Mouse (Mus musculus) forebrain, embryonic 14.5 days (tissue): ENCODE results near the gene Dstyk. TPM values are rescaled to one million over a fixed set of nuclear protein-coding genes. Genes with fewer than 3 reads are reported as not detected.

Experiments
- ATAC-seq: fragments of 200-750 bp; cut with Nextera tagmentation; 2 replicates; pipeline ENCODE4 v1.8.0; 2017; ENCODE audit warnings: mild to moderate bottlenecking, moderate library complexity
- DNase-seq: peaks from one replicate; pipeline ENCODE4 v3.0.0-alpha.2; 2015; ENCODE audit warnings: low spot score
- H3K27ac ChIP-seq: fragments of 300-500 bp; sonication (generic); 2 replicates; pipeline ENCODE4 v1.5.1; 2014; ENCODE audit warnings: low read depth, mild to moderate bottlenecking, control low read depth, low read length, moderate library complexity
- H3K27me3 ChIP-seq: fragments of 300-500 bp; sonication (generic); replicated peaks from 2 replicates; pipeline ENCODE4 v1.6.1; 2014; ENCODE audit warnings: low read length, control low read depth, mixed read lengths; ENCODE audit not compliant: control insufficient read depth, insufficient read depth
- H3K36me3 ChIP-seq: fragments of 300-500 bp; sonication (generic); 2 replicates; pipeline ENCODE4 v1.6.1; 2014; ENCODE audit warnings: low read length, control low read depth; ENCODE audit not compliant: control insufficient read depth, insufficient read depth
- H3K4me1 ChIP-seq: fragments of 300-500 bp; sonication (generic); 2 replicates; pipeline ENCODE4 v1.6.1; 2014; ENCODE audit warnings: antibody characterized with exemption, low read length, control low read depth; ENCODE audit not compliant: control insufficient read depth, insufficient read depth
- H3K4me2 ChIP-seq: fragments of 300-500 bp; sonication (generic); 2 replicates; pipeline ENCODE4 v1.6.1; 2014; ENCODE audit warnings: mild to moderate bottlenecking, control low read depth, low read length
- H3K4me3 ChIP-seq: fragments of 300-500 bp; sonication (generic); 2 replicates; pipeline ENCODE4 v1.5.1; 2014; ENCODE audit warnings: low read depth, low read length, control low read depth
- H3K9ac ChIP-seq: fragments of 300-500 bp; sonication (generic); 2 replicates; pipeline ENCODE4 v1.6.1; 2014; ENCODE audit warnings: mild to moderate bottlenecking, low read length, control low read depth, moderate library complexity
- H3K9me3 ChIP-seq: fragments of 300-500 bp; sonication (generic); replicated peaks from 2 replicates; pipeline ENCODE4 v1.6.1; 2016; ENCODE audit warnings: low read length, control low read depth, mixed read lengths; ENCODE audit not compliant: control insufficient read depth
- WGBS: fragments of 180-500 bp; shearing (Covaris S2); extraction: QIAGEN DNeasy Blood & Tissue Kit; methylation state at CpG from one replicate; pipeline ENCODE4 v1.1.7; 2014; 5-methylcytosine and 5-hydroxymethylcytosine counted together
- polyA plus RNA-seq: library from polyadenylated mRNA; unstranded; fragments of >200 nt; fragmentation: Nextera tagmentation; extraction: Ambion mirVana; gene quantifications from 2 replicates; pipeline ENCODE4 v1.2.1, GENCODE M21; 2014

The Dstyk gene
- polyA plus RNA-seq, 1 experiment from 2014 or later, result 7.7 TPM

DNA sequence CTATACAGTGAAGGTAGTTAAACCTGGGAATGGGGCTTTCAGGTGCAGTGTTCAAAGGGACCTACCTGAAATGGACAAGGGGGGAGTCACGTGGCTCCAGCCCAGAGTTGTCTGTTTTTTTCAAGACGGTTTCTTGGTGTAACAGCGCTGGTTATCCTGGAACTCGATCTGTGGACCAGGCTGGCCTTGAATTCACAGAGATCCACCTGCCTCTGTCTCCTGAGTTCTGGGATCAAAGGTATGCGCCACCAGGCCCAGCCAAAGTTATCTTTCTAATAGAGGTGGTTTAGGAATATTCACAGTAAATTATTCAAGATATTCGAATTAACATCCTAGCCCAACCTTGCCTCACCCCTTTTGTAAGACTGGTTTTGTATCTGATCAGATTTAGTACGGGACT is 89.3 kb downstream of the Dstyk start:
- Histone ChIP-seq H3K4me2 (no peak overlapping the region), H3K27me3 (no peaks in the 10 kb centered on the region), H3K36me3 (peaks cover 54% of the 10 kb centered on the region), H3K4me1 (no peaks in the 10 kb centered on the region), H3K9ac (no peak overlapping the region), H3K4me3 (no peak overlapping the region), H3K9me3 (no peaks in the 10 kb centered on the region), H3K27ac (no peak overlapping the region)
- no peak for DNase-seq
- no peak for ATAC-seq
- 94% methylated on average over 7 of the region's 7 CpGs for WGBS

- H3K27ac ChIP-seq, result peak overlapping the region; percentile 2; the same call in 1 of the 2 replicates
- no peak overlapping the region for H3K4me3 ChIP-seq
- no peak overlapping the region for H3K9ac ChIP-seq
- DNase-seq (no peak), ATAC-seq (no peak)
- peaks cover 33% of the 10 kb centered on the region for H3K36me3 ChIP-seq
- no peak overlapping the region for H3K4me2 ChIP-seq
- no peaks in the 10 kb centered on the region for H3K27me3 ChIP-seq
- no peaks in the 10 kb centered on the region for H3K4me1 ChIP-seq
- 86% methylated on average over 5 of the region's 5 CpGs for WGBS
- no peaks in the 10 kb centered on the region for H3K9me3 ChIP-seq
Observed at GRCm38 (mm10) chr1:132509771-132510170, 92.4 kb downstream of the Dstyk start.

- Histone ChIP-seq H3K9ac (no peak overlapping the region), H3K36me3 (peaks cover 36% of the 10 kb centered on the region), H3K4me3 (no peak overlapping the region), H3K27ac (no peak overlapping the region), H3K27me3 (no peaks in the 10 kb centered on the region), H3K9me3 (no peaks in the 10 kb centered on the region), H3K4me1 (no peaks in the 10 kb centered on the region), H3K4me2 (no peak overlapping the region)
- WGBS, result 57% methylated on average over 8 of the region's 8 CpGs
- no peak for DNase-seq
- 0 out of 2 replicates have a peak, but pooled peaks have one; percentile 26 for ATAC-seq
Observed at GRCm38 (mm10) chr1:132511521-132511920, 94.2 kb downstream of the Dstyk start.

DNA sequence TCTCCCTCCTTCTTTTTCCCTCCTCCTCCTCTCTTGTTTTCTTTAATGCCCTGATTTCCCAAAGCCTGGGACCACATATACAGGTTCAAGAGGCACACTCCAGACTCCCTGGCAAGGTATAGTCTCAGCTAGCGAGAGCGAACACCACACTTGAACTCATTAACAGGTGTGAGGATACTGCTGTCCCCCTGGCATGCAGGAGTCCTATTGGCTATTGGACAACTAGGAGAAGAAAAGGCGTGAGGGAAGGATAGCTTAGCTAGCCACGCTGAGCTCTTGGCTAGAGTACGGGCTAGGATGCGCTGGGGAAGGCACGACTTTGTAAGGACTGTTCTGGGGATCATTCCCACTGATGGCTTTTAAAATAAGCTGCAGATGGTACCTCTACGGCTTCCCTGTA is 94.8 kb downstream of the Dstyk start:
- ATAC-seq, result no peak
- WGBS, result 82% methylated on average over 8 of the region's 8 CpGs
- Histone ChIP-seq H3K9me3 (no peaks in the 10 kb centered on the region), H3K4me2 (no peak overlapping the region), H3K27ac (no peak overlapping the region), H3K4me1 (no peaks in the 10 kb centered on the region), H3K9ac (no peak overlapping the region), H3K4me3 (no peak overlapping the region), H3K36me3 (peaks cover 35% of the 10 kb centered on the region), H3K27me3 (no peaks in the 10 kb centered on the region)
- no peak for DNase-seq

- Histone ChIP-seq H3K9me3 (no peaks in the 10 kb centered on the region), H3K27me3 (no peaks in the 10 kb centered on the region), H3K36me3 (peaks cover 44% of the 10 kb centered on the region), H3K9ac (no peak overlapping the region), H3K4me2 (no peak overlapping the region), H3K4me3 (no peak overlapping the region), H3K27ac (no peak overlapping the region), H3K4me1 (no peaks in the 10 kb centered on the region)
- DNase-seq, result no peak
- 93% methylated on average over 12 of the region's 12 CpGs for WGBS
- no peak for ATAC-seq
Observed at GRCm38 (mm10) chr1:132515339-132515738, 98.0 kb downstream of the Dstyk start.

Other genes with a start within 250 kb of the Dstyk start
- 15.5 and 18.7 TPM in 2 replicates for gene Lemd1, start 226.1 kb upstream of the Dstyk start, polyA plus RNA-seq
- gene AC124108.1, start 226.1 kb upstream of the Dstyk start, polyA plus RNA-seq, result 2.2 and 2.9 TPM in 2 replicates
- not detected in 2 replicates for gene Gm10188, start 187.8 kb upstream of the Dstyk start, polyA plus RNA-seq
- 3.4 TPM in 2 replicates for gene Klhdc8a, start 118.9 kb upstream of the Dstyk start, polyA plus RNA-seq
- gene Nuak2, start 101.4 kb upstream of the Dstyk start, polyA plus RNA-seq, result 18.8 and 20.1 TPM in 2 replicates
- 18.2 and 23.1 TPM in 2 replicates for gene Tmcc2, start 26.3 kb upstream of the Dstyk start, polyA plus RNA-seq
- gene Rbbp5, start 59.8 kb downstream of the Dstyk start, polyA plus RNA-seq, result 46.5 and 53.7 TPM in 2 replicates
- 0.74 and 1.1 TPM in 2 replicates for gene Tmem81, start 88.7 kb downstream of the Dstyk start, polyA plus RNA-seq
- 68.0 and 102 TPM in 2 replicates for gene Cntn2, start 125.7 kb downstream of the Dstyk start, polyA plus RNA-seq